Mouse (Mus musculus) liver, embryonic 11.5 days (tissue): ENCODE results near the gene Ccdc148. TPM values are rescaled to one million over a fixed set of nuclear protein-coding genes. Genes with fewer than 3 reads are reported as not detected.

ENCODE experiments used
- ATAC-seq: fragments of 200-750 bp; cut with Nextera tagmentation; replicated peaks from 2 replicates; pipeline ENCODE4 v1.8.0; 2017; ENCODE audit warnings: moderate number of reproducible peaks, mild to moderate bottlenecking, moderate TSS enrichment, moderate library complexity; ENCODE audit not compliant: low FRiP score
- DNase-seq: peaks from one replicate; pipeline ENCODE4 v3.0.0-alpha.2; 2017; ENCODE audit warnings: low spot score
- H3K27ac ChIP-seq: fragments of 300-500 bp; sonication (generic); 2 replicates; pipeline ENCODE4 v1.5.1; 2014; ENCODE audit warnings: mild to moderate bottlenecking, low read depth, low read length, control low read depth
- H3K27me3 ChIP-seq: fragments of 300-500 bp; sonication (generic); replicated peaks from 2 replicates; pipeline ENCODE4 v1.6.1; 2014; ENCODE audit warnings: low read length, mixed read lengths; ENCODE audit not compliant: control insufficient read depth, insufficient read depth
- H3K36me3 ChIP-seq: fragments of 300-500 bp; sonication (generic); 2 replicates; pipeline ENCODE4 v1.6.1; 2014; ENCODE audit warnings: mild to moderate bottlenecking, low read length, moderate library complexity, mixed read lengths; ENCODE audit not compliant: control insufficient read depth, insufficient read depth
- H3K4me1 ChIP-seq: fragments of 300-500 bp; sonication (generic); replicated peaks from 2 replicates; pipeline ENCODE4 v1.6.1; 2014; ENCODE audit warnings: low read length, mixed read lengths; ENCODE audit not compliant: control insufficient read depth, insufficient read depth
- H3K4me2 ChIP-seq: fragments of 300-500 bp; sonication (generic); 2 replicates; pipeline ENCODE4 v1.6.1; 2014; ENCODE audit warnings: mild to moderate bottlenecking, control low read depth, moderate library complexity
- H3K4me3 ChIP-seq: fragments of 300-500 bp; sonication (generic); 2 replicates; pipeline ENCODE4 v1.5.1; 2014; ENCODE audit warnings: low read depth, low read length, control low read depth
- H3K9ac ChIP-seq: fragments of 300-500 bp; sonication (generic); 2 replicates; pipeline ENCODE4 v1.6.1; 2014; ENCODE audit warnings: low read depth, low read length, control low read depth
- H3K9me3 ChIP-seq: fragments of 300-500 bp; sonication (generic); 2 replicates; pipeline ENCODE4 v1.6.1; 2016; ENCODE audit warnings: low read length, inconsistent platforms, mixed read lengths; ENCODE audit not compliant: control insufficient read depth
- WGBS: fragments of 180-500 bp; shearing (Covaris S2); extraction: QIAGEN DNeasy Blood & Tissue Kit; methylation state at CpG from one replicate; pipeline ENCODE4 v1.1.7; 2014; 5-methylcytosine and 5-hydroxymethylcytosine counted together
- polyA plus RNA-seq: library from polyadenylated mRNA; unstranded; fragments of >200 nt; fragmentation: Nextera tagmentation; extraction: Ambion mirVana; gene quantifications from 2 replicates; pipeline ENCODE4 v1.2.1, GENCODE M21; 2014

Ccdc148 gene
- polyA plus RNA-seq, 1 experiment from 2014 or later, result 0.32 TPM

DNA sequence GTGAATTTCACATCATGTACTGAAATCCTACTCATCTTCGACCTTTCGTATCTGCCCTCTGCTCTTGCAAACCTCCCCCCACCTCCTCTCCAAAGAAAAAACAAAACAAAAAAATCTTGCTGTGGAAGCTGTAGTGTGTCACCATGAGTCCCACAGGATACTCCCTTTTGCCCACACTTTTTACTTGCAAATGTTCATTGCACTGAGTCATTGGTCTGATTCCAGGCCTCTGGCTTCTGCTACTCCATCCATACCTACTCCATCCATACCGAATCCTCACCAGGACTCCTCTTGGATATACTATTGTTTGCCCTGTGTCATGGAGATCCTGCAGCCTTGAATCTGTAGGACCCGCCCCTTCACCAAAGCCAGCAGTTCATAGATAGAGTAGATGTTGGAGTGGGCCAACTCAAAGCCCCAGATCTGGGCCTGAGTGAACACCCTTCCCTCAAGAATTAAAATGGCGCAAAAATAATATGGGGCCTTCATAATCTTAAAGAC is 39.0 kb upstream of the Ccdc148 start:
- no peak overlapping the region for H3K9ac ChIP-seq
- no peak overlapping the region for H3K27ac ChIP-seq
- H3K4me3 ChIP-seq, result no peak overlapping the region
- H3K36me3 ChIP-seq, result no peaks in the 10 kb centered on the region
- no peaks in the 10 kb centered on the region for H3K9me3 ChIP-seq
- no peaks in the 10 kb centered on the region for H3K27me3 ChIP-seq
- WGBS, result 90% methylated on average over 5 of the region's 5 CpGs
- DNase-seq, result no peak
- H3K4me2 ChIP-seq, result no peak overlapping the region
- peaks cover 3% of the 10 kb centered on the region; the same call in 1 of the 2 replicates for H3K4me1 ChIP-seq
- no peak for ATAC-seq

GRCm38 (mm10) chr2:59197156-59197555 is 36.7 kb upstream of the Ccdc148 start:
- Histone ChIP-seq H3K4me3 (no peak overlapping the region), H3K9me3 (no peaks in the 10 kb centered on the region), H3K27me3 (no peaks in the 10 kb centered on the region), H3K4me2 (no peak overlapping the region), H3K36me3 (no peaks in the 10 kb centered on the region), H3K9ac (no peak overlapping the region), H3K27ac (no peak overlapping the region), H3K4me1 (no peaks in the 10 kb centered on the region)
- WGBS, result 79% methylated on average over 4 of the region's 4 CpGs
- DNase-seq (no peak), ATAC-seq (no peak)

GRCm38 (mm10) chr2:59193117-59193516 is 32.6 kb upstream of the Ccdc148 start:
- no peak overlapping the region for H3K27ac ChIP-seq
- DNase-seq (no peak), ATAC-seq (no peak)
- no peak overlapping the region for H3K4me3 ChIP-seq
- no peaks in the 10 kb centered on the region for H3K27me3 ChIP-seq
- no peak overlapping the region for H3K9ac ChIP-seq
- no peaks in the 10 kb centered on the region for H3K36me3 ChIP-seq
- H3K4me2 ChIP-seq, result no peak overlapping the region
- H3K9me3 ChIP-seq, result no peaks in the 10 kb centered on the region
- 80% methylated on average over 5 of the region's 5 CpGs for WGBS
- H3K4me1 ChIP-seq, result no peaks in the 10 kb centered on the region

DNA sequence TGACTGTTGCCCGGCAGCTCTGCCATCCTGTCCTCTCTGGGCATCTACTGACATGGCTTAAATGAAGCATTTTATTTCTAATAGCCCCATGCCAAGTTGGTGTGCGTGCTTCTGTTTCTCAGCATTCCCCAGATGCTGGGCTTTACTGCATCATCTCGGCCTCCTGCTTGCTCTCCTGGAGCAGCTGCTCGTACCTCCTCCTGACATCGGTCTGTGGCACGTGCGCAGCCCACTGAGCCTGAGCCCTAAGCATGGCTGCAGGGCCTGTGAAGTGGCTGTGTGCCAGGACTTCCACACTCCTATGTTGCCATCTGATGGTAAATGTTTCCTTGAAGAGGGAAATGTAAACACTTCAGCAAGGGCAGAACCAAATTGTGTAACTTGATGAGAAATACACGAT is 31.0 kb upstream of the Ccdc148 start:
- no peak for ATAC-seq
- no peak for DNase-seq
- no peak overlapping the region for H3K27ac ChIP-seq

DNA sequence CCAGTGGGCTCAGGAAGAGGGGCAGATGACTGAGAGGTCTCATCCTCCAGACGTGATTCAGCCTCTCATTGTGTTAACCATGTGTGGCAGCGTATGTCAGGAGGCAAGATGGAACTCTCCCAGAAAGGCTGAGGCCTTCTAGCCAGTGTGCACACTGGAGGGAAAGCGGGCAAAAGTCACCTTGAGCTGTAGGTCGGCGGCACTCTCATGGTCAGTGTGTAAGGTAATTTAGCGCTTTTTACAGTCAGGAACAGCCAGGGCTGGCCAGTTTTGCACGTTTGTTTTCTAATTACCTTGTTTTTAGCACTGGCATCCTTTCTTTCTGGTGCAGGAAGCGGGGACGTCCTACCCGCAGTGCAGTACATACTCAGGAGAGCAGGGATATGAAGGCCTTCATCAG is 29.7 kb upstream of the Ccdc148 start:
- H3K9ac ChIP-seq, result no peak overlapping the region
- H3K36me3 ChIP-seq, result peaks cover 5% of the 10 kb centered on the region; the same call in 1 of the 2 replicates
- H3K9me3 ChIP-seq, result no peaks in the 10 kb centered on the region
- H3K4me1 ChIP-seq, result no peaks in the 10 kb centered on the region
- DNase-seq (no peak), ATAC-seq (no peak)
- H3K27me3 ChIP-seq, result no peaks in the 10 kb centered on the region
- no peak overlapping the region for H3K4me2 ChIP-seq
- 86% methylated on average over 10 of the region's 10 CpGs for WGBS
- H3K27ac ChIP-seq, result no peak overlapping the region
- no peak overlapping the region for H3K4me3 ChIP-seq

More for the DNA sequence above, 31.0 kb upstream of the Ccdc148 start:
- H3K9ac ChIP-seq, result no peak overlapping the region
- no peaks in the 10 kb centered on the region for H3K4me1 ChIP-seq
- H3K9me3 ChIP-seq, result no peaks in the 10 kb centered on the region
- H3K36me3 ChIP-seq, result peaks cover 5% of the 10 kb centered on the region; the same call in 1 of the 2 replicates
- H3K4me2 ChIP-seq, result no peak overlapping the region
- H3K4me3 ChIP-seq, result no peak overlapping the region
- no peaks in the 10 kb centered on the region for H3K27me3 ChIP-seq
- 92% methylated on average over 8 of the region's 8 CpGs for WGBS

GRCm38 (mm10) chr2:59189661-59190185 is 29.2 kb upstream of the Ccdc148 start:
- H3K27me3 ChIP-seq, result no peaks in the 10 kb centered on the region
- peaks cover 5% of the 10 kb centered on the region; the same call in 1 of the 2 replicates for H3K36me3 ChIP-seq
- DNase-seq (no peak), ATAC-seq (no peak)
- H3K27ac ChIP-seq, result no peak overlapping the region
- H3K9me3 ChIP-seq, result no peaks in the 10 kb centered on the region
- H3K4me3 ChIP-seq, result no peak overlapping the region
- WGBS, result 91% methylated on average over 5 of the region's 5 CpGs
- H3K4me2 ChIP-seq, result no peak overlapping the region
- H3K9ac ChIP-seq, result no peak overlapping the region
- no peaks in the 10 kb centered on the region for H3K4me1 ChIP-seq

DNA sequence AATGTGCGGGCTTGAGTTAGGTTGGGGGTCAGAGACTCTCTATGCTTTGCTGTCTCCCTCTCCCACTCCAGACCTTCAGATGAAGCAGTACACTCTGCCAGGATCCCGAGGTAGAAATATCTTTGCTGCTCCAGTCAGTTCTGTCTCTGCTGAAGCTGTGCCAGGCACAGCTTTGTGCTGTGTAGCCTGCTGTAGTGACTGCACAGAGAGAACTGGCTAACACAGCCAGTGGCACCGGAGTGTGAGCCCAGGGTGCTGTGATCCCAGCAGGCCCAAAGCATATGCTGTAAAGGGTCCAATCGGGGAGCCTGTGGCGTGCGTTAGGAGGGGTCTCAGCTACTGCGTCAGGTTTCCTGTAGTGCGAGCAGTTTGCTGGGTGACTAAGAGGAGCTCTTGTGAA is 27.8 kb upstream of the Ccdc148 start:
- ATAC-seq, result no peak
- Histone ChIP-seq H3K4me1 (no peaks in the 10 kb centered on the region), H3K4me3 (no peak overlapping the region), H3K27me3 (no peaks in the 10 kb centered on the region), H3K9me3 (no peaks in the 10 kb centered on the region), H3K27ac (no peak overlapping the region), H3K36me3 (peaks cover 5% of the 10 kb centered on the region; the same call in 1 of the 2 replicates), H3K9ac (no peak overlapping the region), H3K4me2 (no peak overlapping the region)
- 83% methylated on average over 8 of the region's 8 CpGs for WGBS
- DNase-seq, result no peak

DNA sequence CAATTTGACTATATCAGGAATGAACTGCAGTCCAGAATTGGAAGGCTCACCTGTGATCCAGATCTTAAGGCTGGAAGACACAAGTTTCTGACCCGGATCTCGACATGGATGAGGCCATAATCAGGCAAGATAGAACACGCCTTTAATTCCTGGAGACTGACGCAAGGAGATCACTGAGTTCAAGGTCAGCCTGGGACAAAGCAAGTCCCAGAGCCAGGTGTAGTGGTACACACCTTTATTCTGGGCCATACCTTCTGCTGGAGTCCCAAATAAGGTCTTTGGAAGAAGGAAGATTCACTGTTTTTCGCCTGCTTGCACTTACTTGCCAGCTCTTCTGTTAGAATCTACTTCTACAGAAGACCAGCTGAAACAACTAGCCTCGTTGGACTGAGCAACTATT is 26.5 kb upstream of the Ccdc148 start:
- Histone ChIP-seq H3K27me3 (no peaks in the 10 kb centered on the region), H3K27ac (no peak overlapping the region), H3K9me3 (no peaks in the 10 kb centered on the region), H3K4me2 (no peak overlapping the region), H3K9ac (no peak overlapping the region), H3K4me1 (no peaks in the 10 kb centered on the region), H3K36me3 (peaks cover 5% of the 10 kb centered on the region; the same call in 1 of the 2 replicates), H3K4me3 (no peak overlapping the region)
- ATAC-seq (no peak), DNase-seq (no peak)
- WGBS, result 91% methylated on average over 6 of the region's 6 CpGs

- no peaks in the 10 kb centered on the region for H3K9me3 ChIP-seq
- H3K4me1 ChIP-seq, result no peaks in the 10 kb centered on the region
- DNase-seq, result no peak
- 89% methylated on average over 8 of the region's 8 CpGs for WGBS
- no peak overlapping the region for H3K27ac ChIP-seq
- no peak overlapping the region for H3K4me3 ChIP-seq
- ATAC-seq, result no peak
- H3K27me3 ChIP-seq, result no peaks in the 10 kb centered on the region
- H3K9ac ChIP-seq, result no peak overlapping the region
- no peak overlapping the region for H3K4me2 ChIP-seq
- H3K36me3 ChIP-seq, result peaks cover 5% of the 10 kb centered on the region; the same call in 1 of the 2 replicates
These were observed 25.6 kb upstream of the Ccdc148 start for GRCm38 (mm10) chr2:59186122-59186521.
